Mouse (Mus musculus): ENCODE results near the gene Mrpl38.
A peak's percentile ranks its signal among the peaks of the same experiment; 100 is the strongest.

The Mrpl38 gene

DNA sequence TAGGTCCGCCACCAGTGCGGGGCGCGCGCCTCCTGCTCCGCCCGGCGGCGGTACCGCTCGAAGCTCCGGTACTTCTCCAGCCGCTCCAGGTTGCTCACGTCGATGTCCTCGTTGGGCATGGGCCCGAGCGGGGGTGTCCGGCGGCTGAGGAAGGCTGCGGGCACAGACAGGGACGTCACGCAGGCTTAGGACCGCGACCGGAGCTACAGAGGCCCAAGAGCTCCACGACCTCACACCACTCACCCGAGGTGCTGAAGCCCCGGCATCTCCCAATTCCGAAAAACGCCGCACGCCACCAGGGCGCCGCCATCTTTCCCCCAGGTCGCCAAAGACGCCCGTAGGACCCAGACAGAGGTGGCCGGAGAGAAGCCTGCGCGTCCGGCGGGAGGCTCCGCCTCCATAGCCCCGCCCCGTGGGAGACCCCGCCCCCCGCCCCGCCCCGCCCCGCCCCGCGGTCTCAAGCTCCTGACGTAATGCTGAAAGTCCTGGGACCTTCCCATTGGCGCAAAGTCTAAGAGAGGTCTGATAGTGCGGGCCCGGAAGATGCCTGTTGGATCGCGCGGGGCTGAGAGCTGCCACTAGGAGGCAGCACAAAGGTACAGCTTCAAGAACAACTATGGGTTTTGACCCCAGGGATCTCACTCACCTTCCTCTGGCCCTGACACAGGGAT, at the start of gene Mrpl38:
TSS of gene Mrpl38 (minus strand) at position 401 of the 671 bp plus-strand sequence.
- DNase-seq (ENCODE audit: low spot score), result peak; percentile 90

DNA sequence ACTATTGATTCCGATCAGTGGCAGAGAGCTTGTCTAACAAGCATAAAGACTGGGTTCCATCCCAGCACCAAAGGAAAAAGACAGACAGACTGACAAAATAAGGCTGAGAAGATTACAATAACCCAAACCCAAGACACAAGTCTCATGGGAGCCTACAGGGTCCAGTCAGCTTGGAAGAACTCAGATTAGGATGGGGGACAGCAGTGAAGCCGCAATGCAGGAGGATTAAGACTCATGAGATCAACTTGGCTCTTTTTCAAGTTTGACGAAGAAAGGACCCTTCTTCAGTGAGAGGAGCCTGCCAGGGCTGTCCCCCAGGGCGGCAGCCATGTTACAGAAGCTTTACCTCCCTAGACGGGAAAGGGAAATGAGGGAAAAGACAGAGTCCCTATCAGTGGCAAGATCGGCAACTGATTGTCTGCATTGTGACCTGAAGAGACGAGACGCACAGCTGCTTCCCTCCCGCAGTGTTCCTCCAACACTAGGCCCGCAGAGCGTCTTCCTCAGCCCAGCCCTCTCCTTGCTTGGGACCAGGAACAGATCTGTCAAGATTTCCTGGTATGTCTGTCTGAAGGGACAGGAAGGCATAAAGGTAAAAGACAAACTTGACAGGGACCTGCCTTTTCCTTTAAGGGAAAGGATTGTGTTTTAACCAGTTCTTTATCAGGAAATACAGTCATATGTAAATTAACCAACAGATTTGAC, 48.7 kb upstream of the Mrpl38 start:
- no peak for DNase-seq (ENCODE audit: low spot score)

DNA sequence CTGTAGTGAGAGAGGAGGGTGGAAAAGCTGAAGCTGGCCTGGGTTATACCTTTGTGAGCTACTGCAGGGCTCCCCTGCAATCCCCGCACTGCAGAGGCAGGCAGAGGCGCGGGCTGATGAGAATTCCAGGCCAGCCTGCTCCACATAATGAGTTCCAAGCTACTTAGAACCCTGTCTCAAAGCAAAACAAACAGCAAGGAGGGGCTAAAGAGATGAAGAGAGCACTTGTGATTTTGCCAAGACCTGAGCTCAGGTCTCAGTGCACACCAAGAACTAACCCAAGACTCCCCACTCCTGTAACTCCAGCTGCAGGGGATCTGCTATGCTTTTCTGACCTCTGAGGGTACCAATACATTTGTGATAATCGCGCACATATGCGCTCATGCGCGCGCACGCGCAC, 47.7 kb upstream of the Mrpl38 start:
- DNase-seq (ENCODE audit: low spot score), result no peak

DNA sequence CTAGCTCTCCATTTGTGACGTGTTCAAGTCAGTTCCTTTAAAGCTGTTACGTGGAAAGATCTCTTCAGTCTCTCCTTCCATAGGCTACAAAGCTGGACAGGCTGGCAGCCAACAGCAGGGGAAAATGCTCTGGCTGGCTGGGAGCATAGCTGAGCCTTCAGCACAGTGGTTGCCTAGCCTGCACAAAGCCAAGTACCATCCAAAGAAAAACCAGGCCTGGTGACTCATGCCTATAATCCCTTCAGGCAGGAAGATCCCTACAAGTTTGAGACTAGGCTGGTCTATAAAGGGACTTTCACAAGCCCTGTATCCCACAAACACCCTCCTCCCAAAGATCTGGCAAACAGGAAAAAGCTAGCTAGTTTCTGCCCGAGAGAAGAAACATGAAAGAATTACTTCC, 47.2 kb upstream of the Mrpl38 start:
- DNase-seq (ENCODE audit: low spot score), result no peak

DNA sequence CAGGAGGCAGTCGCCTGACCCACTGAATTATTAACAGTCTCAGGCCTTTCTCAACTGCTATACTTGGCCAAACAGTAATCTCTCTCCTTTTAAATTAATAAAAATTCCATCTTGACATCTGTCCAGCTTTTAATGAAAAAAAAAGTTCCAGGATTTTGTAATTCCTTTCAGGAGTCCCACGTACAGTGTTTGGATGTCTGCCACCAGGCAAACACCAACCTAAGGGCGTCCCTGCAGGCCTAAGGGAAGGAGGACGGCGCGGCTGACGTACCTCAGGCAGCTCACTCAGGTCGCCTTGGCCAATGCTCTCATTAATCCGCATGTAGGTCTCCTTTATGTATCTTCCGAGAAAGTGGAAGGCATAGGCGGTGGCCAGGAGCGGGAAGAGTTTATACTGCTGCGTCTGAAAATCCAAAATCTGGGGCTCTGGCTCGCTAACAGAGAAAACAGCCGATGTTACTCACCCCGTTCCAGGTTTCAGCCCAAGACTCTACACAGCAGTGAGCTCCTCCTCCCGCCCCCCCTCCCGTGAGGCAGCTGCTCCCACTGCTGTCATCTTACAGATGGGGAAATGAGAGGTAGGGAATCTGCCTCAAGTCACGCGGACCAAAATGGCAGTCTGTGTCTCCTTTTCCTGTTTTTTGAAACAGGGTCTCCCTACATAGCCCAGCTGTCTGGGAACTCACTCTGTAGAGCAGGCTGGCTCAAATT, 39.9 kb upstream of the Mrpl38 start:
- no peak for DNase-seq (ENCODE audit: low spot score)

DNA sequence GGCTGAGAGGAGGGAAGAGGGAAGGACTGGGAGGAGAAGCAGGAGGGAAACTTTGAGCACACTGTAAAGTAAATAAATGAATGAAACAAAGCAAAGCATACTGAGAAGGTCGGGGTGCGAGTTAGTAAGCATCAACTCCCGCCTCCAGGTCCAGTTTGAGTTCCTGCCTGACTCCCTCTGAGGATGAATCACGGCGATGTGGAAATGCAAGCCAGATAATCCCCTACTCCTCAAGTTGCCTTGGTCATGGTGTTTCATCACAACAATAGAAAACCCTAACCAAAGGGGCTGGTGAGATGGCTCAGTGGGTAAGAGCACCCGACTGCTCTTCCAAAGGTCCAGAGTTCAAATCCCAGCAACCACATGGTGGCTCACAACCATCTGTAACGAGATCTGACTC, 37.3 kb upstream of the Mrpl38 start:
- no peak for DNase-seq (ENCODE audit: low spot score)

DNA sequence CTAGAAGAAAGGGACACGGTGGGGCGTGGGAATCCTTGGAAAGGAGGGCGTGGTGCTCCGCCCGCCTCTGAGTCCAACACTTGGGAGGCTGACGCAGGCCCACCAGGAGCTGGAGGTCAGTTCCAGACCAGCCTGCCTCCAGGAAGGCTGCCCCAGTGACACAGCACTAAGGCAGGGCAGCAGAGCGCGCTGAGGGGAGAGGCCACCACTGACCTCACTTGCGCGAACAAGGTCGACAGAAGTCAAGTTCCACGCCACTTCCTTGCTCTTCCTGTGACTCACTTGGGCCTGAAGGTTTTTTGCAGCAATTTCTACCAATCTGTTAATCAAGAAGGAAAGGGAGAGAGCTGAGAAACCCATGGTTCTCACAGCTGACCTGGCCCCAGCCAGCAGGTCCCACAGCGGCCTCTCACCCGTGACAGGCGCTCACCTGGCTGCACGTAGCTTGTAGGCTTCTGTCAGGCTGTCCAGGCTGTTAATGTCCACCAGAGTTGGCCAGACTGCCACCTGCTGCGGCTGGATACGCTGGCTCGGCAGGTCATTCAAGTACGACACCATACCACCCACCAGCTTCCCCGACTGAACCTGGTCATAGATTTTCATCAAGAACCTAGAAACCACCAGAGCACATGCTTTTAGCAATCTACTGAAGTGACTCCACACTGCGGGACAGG, 36.2 kb upstream of the Mrpl38 start:
- no peak for DNase-seq (ENCODE audit: low spot score)

DNA sequence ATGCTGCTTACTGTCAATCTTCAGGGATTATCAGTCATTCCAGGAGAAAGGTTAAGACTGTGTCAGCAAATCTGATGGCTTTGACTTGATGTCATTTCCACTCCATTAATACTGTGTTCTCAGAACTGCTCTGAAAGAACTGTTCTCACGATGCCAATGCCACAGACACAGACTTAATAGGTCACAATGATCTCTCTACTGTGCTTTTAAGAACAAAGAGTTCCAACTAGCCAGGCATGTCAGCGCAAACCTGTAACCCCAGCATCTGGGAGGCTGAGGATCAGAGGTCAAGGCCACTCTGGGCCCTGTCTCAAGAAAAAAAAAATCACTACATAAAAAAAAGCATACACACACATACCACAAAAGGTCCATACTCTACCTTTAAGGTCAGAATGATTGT, 33.3 kb upstream of the Mrpl38 start:
- no peak for DNase-seq (ENCODE audit: low spot score)

DNA sequence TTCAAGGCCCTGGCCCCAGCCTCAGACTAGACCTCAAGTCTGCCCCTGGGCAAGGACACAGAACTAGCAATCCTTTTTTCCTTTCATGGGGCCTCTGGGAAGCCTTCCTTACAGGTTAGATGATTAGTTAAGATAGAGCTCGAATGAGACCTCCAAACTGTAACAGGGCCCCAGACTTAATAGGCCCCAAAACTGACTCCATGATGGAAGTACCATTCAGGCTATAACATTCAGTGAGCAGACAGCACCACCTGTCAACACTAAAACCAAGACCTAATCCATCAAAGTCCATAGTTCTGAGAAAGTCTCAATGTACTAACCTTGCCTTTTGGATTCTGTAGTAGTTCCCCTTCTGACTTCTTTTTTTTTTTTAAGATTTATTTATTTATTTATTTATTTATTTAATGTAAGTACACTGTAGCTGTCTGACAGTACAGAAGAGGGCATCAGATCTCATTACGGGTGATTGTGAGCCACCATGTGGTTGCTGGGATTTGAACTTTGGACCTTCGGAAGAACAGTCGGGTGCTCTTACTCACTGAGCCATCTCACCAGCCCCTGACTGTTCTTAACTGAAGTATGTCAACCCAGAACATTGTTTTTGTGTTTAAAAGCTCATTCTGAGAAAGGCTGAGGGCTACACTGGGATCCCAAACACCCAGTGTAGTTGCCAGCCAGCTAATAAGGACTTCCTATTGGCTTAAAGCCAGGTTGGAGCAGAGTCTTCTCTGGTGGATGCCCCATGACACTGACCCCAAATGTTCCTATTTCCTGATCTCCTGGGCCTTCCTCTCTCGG, 31.5 kb upstream of the Mrpl38 start:
- no peak for DNase-seq (ENCODE audit: low spot score)

DNA sequence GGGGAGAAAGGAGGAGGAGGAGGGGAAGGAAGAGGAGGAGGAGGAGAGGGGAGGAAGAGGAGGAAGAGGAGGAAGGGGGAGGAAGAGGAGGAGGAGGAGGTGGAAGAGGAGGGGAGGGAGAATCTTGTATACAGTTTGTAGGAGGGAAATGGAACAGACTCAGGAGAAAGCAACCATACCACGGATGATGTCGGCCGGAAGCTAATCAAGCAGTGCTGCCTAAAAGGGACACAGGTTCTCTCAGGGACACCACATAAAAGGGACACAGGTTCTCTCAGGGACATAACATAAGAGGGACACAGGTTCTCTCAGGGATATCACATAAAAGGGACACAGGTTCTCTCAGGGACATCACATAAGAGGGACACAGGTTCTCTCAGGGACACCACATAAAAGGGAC, 30.5 kb upstream of the Mrpl38 start:
- no peak for DNase-seq (ENCODE audit: low spot score)

DNA sequence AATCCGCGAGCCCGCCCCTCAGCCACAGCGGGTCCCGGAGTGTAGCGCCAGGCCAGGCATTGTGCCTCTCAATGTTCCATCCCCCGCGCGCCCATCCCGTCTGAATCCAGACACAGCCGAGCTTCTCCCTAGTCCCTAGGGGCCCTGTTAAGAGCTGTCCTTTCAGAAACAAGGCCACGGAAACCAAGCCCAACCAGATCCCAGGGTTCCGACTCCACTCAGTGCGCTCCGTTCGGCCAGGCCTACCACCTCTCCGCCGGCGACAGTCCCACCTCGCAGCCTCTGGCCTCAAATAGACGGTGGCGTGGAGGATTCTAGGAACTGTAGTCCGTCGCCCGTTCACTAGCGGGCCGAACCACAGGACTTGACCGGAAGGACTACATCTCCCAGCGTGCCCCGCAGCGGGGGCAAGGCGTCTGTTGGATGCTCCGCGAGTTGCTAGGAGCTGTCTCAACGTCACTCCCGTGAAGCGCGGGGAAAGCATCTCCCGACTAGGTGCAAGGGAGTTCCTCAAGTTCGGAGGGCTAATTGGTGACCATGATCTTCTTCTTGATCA, 29.3 kb upstream of the Mrpl38 start, which contains the start of gene Fbf1:
TSS of gene Fbf1 (minus strand) at position 283 of the 556 bp plus-strand sequence.
- peak; percentile 93 for DNase-seq (ENCODE audit: low spot score)

DNA sequence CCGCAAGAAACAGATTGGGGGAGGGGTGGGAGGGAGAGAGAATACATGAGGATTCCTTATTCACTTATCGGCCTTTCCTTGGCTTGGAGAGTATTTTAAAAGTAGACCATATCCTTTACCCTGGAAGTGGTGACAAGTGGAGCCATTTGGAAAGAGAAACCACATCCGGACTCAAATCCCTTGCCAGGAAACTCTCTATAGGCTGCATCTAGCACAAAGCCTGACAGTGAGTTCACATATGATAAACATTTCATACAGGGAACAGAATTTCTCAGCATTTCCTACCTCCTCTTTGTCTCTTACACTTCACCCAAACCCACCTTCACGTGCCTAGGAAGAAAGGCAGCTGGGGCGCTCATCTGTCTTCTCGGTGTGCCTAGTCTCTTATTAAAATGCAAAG, 28.6 kb upstream of the Mrpl38 start:
- DNase-seq (ENCODE audit: low spot score), result no peak

DNA sequence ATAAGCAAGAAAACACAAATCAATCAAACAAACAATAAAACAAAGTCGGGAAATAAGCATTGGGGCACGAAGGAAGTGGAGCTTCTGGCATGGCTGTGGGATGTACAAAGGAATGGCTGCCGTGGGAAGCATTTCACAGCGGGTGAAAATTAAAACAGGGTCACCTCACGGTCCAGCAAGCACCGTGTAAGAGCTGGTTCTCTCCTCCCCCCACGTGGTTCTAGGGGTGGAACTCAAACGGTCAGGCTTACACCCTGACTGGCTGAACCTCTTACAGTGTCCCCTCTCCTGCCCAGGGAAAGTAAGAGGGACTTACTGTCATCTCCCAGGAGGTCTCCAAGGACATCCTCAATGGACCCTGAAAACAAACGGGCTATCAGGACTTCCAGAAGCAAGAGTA, 24.3 kb upstream of the Mrpl38 start:
- DNase-seq (ENCODE audit: low spot score), result no peak

DNA sequence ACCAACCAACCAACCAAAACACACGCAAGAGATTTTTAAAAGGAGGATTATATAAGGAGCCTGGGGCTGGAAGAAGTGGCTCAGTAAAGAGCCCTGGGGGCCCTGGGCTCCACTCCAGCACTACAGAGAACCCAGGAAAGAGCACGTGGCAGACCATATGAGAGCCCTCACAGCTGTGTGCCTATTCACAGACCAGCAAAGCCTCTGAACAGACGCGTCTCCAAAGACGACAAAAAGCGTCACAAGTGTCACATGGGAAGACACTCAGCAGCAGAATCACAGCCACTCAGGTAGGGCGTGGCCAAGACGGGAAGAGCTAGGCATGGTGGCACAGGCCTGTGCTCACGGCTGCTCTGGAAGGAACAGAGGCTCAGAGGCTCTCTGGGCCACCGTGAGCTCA, 23.5 kb upstream of the Mrpl38 start:
- DNase-seq (ENCODE audit: low spot score), result no peak

DNA sequence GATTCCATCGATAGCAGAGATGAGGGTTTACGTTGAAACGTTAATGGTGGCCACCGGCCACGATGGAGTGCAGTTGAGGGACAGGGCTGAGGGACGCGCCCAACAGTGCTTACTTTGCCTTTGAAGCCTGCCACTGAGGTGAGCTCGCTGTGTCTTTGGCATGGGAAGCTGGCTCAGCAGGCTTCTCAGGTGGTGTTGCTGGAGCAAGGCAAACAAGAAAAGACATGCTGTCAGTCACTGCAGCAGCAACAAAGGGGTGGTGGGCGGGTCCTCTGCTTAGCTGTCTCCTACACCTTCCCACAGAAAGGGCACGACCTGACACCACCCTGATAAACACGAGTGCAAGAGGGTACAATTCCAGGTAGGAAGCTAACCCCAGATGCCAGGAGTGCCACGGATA, 22.6 kb upstream of the Mrpl38 start:
- no peak for DNase-seq (ENCODE audit: low spot score)

DNA sequence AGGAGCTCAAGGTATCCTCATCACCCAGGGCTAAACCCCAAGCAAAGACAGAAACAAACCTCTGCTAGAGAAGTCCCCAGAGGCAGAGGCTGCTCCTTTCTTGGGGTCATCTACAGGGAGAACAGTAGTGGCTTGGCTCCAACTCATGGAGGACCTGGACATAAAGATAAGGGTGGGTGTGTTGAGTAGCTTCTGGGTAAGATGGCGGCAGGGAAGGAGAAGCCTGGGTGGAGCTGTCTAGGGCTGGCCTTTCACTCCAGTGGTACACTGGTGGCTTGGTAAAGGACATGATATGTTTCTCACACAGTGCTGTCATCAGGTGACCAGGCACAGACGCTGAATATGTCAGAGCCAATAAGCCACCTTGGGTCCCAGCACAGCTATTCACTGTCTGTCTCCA, 12.3 kb upstream of the Mrpl38 start:
- no peak for DNase-seq (ENCODE audit: low spot score)

DNA sequence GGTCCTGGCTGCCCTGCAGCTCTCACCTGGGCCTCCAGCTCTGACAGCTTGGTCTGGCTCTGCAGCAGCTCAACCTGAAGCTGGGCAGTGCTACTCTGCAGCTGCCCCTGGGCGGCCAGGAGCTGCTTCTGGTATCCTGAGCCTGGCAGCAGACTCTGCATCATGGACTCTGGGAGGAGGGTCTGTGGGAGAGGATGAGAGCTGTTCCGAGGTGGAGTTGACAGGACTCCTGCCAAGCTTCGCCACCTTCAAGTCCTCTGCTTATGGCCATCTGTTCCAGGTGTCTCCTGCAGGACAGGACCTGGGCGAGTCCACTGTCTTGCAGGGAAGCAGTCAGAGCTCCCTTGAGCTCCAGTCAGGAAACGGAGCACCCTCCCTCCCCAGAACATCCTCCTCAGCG, 10.7 kb upstream of the Mrpl38 start:
- DNase-seq (ENCODE audit: low spot score), result no peak

DNA sequence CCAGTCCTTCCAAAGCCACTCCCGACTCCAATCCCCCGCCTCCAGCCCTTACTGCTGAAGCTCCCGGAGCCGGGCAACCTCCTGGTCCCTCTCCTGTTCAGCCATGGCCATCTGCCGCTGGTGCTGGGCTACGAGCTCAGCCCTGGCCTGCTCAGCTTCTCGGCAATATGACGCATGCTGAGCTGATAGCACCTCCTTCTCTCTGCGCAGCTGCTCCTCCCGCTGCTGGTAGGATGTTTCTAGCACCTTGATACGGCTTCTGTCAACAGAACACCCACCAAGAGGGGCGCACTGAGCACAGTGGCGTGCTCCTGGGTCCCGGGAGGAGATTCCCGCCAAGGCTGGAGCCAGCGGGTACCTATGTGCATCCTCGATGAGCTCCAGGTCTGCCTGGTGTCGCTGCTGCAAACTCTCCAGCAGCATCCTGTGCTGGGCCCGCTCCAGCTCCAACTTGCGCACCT, 10.1 kb upstream of the Mrpl38 start:
- DNase-seq (ENCODE audit: low spot score), result no peak

DNA sequence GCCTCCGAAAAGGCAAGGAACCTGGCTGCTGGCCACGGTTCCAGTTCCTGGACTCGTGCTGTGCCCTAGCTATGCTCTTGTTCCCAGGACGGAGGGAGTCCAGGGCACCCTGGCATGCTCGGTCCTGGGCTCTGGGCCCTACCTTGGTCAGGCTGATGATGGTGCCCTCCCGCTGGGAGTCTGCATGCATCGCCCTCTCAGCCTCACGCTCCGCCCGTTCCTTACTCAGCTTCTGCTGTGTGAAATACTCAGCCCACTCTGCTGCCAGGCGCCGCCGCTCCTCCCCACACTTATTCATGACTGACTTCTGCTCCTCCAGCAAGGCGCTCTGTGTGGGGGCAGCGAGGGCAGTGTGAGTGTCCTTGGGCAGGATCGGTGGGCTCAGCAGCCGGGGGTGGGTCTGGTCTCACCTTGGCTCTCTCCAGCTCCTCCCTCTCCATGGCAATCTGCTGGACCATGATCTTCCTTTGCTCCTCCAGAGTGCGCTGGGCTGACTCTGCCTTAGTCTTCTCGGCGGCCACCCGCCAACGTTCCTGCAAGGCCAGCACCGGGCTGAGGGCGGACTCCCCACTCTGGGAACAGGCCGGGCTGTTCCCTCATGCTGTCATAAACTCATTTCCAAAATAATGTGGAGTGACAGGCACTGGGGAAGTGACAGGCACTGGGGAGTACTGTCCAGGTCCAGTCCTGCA, 7.8 kb upstream of the Mrpl38 start:
- DNase-seq (ENCODE audit: low spot score), result no peak

DNA sequence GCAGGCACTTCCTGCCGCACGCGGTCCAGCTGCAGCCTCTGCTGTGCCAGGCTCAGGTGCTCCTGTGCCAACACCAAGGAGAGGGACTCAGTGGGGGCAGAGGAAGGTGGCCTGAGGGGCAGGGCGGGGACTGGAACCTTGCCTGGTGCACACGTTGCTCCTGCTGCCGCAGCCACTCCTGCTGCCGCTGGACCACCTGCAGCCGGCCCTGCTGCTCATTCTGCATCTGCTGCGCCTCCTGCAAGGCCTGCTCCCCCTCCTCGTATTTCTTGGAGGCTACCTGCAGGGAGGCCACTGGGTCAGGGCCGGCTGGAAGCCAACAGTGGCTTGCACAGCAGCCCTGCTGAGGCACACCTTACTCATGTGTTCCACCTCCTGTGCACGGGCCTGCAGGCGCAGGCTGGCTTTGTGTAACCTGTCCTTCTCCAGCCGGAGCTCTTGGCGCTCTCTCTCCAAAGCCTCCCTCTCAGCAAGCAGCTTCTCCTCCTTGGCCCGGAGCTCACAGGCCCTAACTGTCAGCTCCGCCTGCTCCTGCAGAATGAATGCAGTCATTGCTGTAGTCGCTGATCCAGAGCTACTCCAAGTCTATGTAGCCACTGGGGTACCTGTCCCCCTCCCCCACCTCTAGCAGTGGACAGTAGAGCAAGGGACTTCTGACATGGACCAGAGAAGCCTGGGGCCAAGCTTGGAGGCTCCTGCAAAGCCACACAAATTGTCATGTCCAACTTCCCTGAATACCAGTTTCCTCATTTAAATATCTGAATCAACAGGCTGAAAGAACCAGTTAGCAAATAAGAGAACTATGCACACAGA, 7.0 kb upstream of the Mrpl38 start:
- DNase-seq (ENCODE audit: low spot score), result no peak
